Mouse (Mus musculus): ENCODE measurements around the gene B3gnt6. TPM values are rescaled to one million over a fixed set of nuclear protein-coding genes. Genes with fewer than 3 reads are reported as not detected.

B3gnt6 gene
- polyA plus RNA-seq (2012; rRNA removed): 0.73 and 1.1 TPM in 2 replicates

- 96% methylated on average over 4 of the region's 4 CpGs for WGBS
- H3K27ac ChIP-seq (ENCODE audit: insufficient read depth, low read length): no peak within 1 kb of the TSS
- no peak for TF ChIP-seq POLR2A (IDR thresholded peaks at IDR 0.05; ENCODE audit: borderline replicate concordance, insufficient read depth, low read length)
- TF ChIP-seq CTCF (IDR thresholded peaks at IDR 0.05; ENCODE audit: borderline replicate concordance, insufficient read depth, low read depth, low read length): no peak
- H3K4me1 ChIP-seq (ENCODE audit: control insufficient read depth, insufficient read depth, low read length): no peaks in the 10 kb centered on the region
- no peak within 1 kb of the TSS for H3K4me3 ChIP-seq (replicated peaks; ENCODE audit: insufficient read depth, low read depth, low read length)
- no peaks in the 10 kb centered on the region for H3K27me3 ChIP-seq (ENCODE audit: control insufficient read depth, insufficient read depth, low read length)
- no peak for DNase-seq
These were observed at the start of gene B3gnt6 for GRCm38 (mm10) chr7:98199381-98199780. Gene B3gnt6 (minus strand): TSS chr7:98199481.

GRCm38 (mm10) chr7:98236686-98237359, 37.5 kb upstream of the B3gnt6 start:
- DNase-seq: peak; percentile 89 to 93
- Histone ChIP-seq H3K27ac (ENCODE audit: insufficient read depth, low read length) (no peak overlapping the region), H3K4me3 (replicated peaks; ENCODE audit: insufficient read depth, low read depth, low read length) (no peak overlapping the region), H3K4me1 (ENCODE audit: control insufficient read depth, insufficient read depth, low read length) (no peaks in the 10 kb centered on the region), H3K27me3 (ENCODE audit: control insufficient read depth, insufficient read depth, low read length) (no peaks in the 10 kb centered on the region)
- TF ChIP-seq CTCF (IDR thresholded peaks at IDR 0.05; ENCODE audit: borderline replicate concordance, insufficient read depth, low read depth, low read length) (no peak), POLR2A (IDR thresholded peaks at IDR 0.05; ENCODE audit: borderline replicate concordance, insufficient read depth, low read length) (no peak)
- 8% methylated on average over 3 of the region's 3 CpGs for WGBS

- Histone ChIP-seq H3K4me1 (ENCODE audit: control insufficient read depth, insufficient read depth, low read length) (no peaks in the 10 kb centered on the region), H3K27ac (ENCODE audit: insufficient read depth, low read length) (no peak overlapping the region), H3K4me3 (replicated peaks; ENCODE audit: insufficient read depth, low read depth, low read length) (no peak overlapping the region), H3K27me3 (ENCODE audit: control insufficient read depth, insufficient read depth, low read length) (no peaks in the 10 kb centered on the region)
- TF ChIP-seq POLR2A (IDR thresholded peaks at IDR 0.05; ENCODE audit: borderline replicate concordance, insufficient read depth, low read length) (no peak), CTCF (IDR thresholded peaks at IDR 0.05; ENCODE audit: borderline replicate concordance, insufficient read depth, low read depth, low read length) (no peak)
- DNase-seq: no peak
- 96% methylated on average over 4 of the region's 4 CpGs for WGBS
These were observed 24.5 kb upstream of the B3gnt6 start for GRCm38 (mm10) chr7:98223796-98224195.

- H3K4me1 ChIP-seq (ENCODE audit: control insufficient read depth, insufficient read depth, low read length): no peaks in the 10 kb centered on the region
- H3K4me3 ChIP-seq (replicated peaks; ENCODE audit: insufficient read depth, low read depth, low read length): no peak overlapping the region
- no peak for DNase-seq
- TF ChIP-seq POLR2A (IDR thresholded peaks at IDR 0.05; ENCODE audit: borderline replicate concordance, insufficient read depth, low read length) (no peak), CTCF (IDR thresholded peaks at IDR 0.05; ENCODE audit: borderline replicate concordance, insufficient read depth, low read depth, low read length) (no peak)
- H3K27ac ChIP-seq (ENCODE audit: insufficient read depth, low read length): no peak overlapping the region
- H3K27me3 ChIP-seq (ENCODE audit: control insufficient read depth, insufficient read depth, low read length): no peaks in the 10 kb centered on the region
These were observed 17.4 kb upstream of the B3gnt6 start for GRCm38 (mm10) chr7:98216713-98217112.

GRCm38 (mm10) chr7:98202946-98203345, 3.7 kb upstream of the B3gnt6 start:
- no peak overlapping the region for H3K4me3 ChIP-seq (replicated peaks; ENCODE audit: insufficient read depth, low read depth, low read length)
- H3K4me1 ChIP-seq (ENCODE audit: control insufficient read depth, insufficient read depth, low read length): no peaks in the 10 kb centered on the region
- H3K27me3 ChIP-seq (ENCODE audit: control insufficient read depth, insufficient read depth, low read length): no peaks in the 10 kb centered on the region
- WGBS: 80% methylated on average over 4 of the region's 4 CpGs
- no peak overlapping the region for H3K27ac ChIP-seq (ENCODE audit: insufficient read depth, low read length)
- no peak for DNase-seq
- no peak for TF ChIP-seq POLR2A (IDR thresholded peaks at IDR 0.05; ENCODE audit: borderline replicate concordance, insufficient read depth, low read length)
- no peak for TF ChIP-seq CTCF (IDR thresholded peaks at IDR 0.05; ENCODE audit: borderline replicate concordance, insufficient read depth, low read depth, low read length)

GRCm38 (mm10) chr7:98201493-98202028, 2.3 kb upstream of the B3gnt6 start:
- WGBS: 90% methylated on average over 5 of the region's 5 CpGs

GRCm38 (mm10) chr7:98200396-98200795, 1.1 kb upstream of the B3gnt6 start:
- 89% methylated on average over 3 of the region's 3 CpGs for WGBS
- Histone ChIP-seq H3K4me3 (replicated peaks; ENCODE audit: insufficient read depth, low read depth, low read length) (no peak overlapping the region), H3K27ac (ENCODE audit: insufficient read depth, low read length) (no peak overlapping the region), H3K27me3 (ENCODE audit: control insufficient read depth, insufficient read depth, low read length) (no peaks in the 10 kb centered on the region), H3K4me1 (ENCODE audit: control insufficient read depth, insufficient read depth, low read length) (no peaks in the 10 kb centered on the region)
- TF ChIP-seq POLR2A (IDR thresholded peaks at IDR 0.05; ENCODE audit: borderline replicate concordance, insufficient read depth, low read length) (no peak), CTCF (IDR thresholded peaks at IDR 0.05; ENCODE audit: borderline replicate concordance, insufficient read depth, low read depth, low read length) (no peak)
- no peak for DNase-seq

More at GRCm38 (mm10) chr7:98201493-98202028, 2.3 kb upstream of the B3gnt6 start:
- no peak overlapping the region for H3K27ac ChIP-seq (ENCODE audit: insufficient read depth, low read length)
- no peaks in the 10 kb centered on the region for H3K27me3 ChIP-seq (ENCODE audit: control insufficient read depth, insufficient read depth, low read length)
- DNase-seq: no peak
- H3K4me1 ChIP-seq (ENCODE audit: control insufficient read depth, insufficient read depth, low read length): no peaks in the 10 kb centered on the region
- no peak overlapping the region for H3K4me3 ChIP-seq (replicated peaks; ENCODE audit: insufficient read depth, low read depth, low read length)
- TF ChIP-seq POLR2A (IDR thresholded peaks at IDR 0.05; ENCODE audit: borderline replicate concordance, insufficient read depth, low read length) (no peak), CTCF (IDR thresholded peaks at IDR 0.05; ENCODE audit: borderline replicate concordance, insufficient read depth, low read depth, low read length) (no peak)

GRCm38 (mm10) chr7:98195151-98195801, 4.0 kb downstream of the B3gnt6 start:
- Histone ChIP-seq H3K27ac (ENCODE audit: insufficient read depth, low read length) (no peak overlapping the region), H3K27me3 (ENCODE audit: control insufficient read depth, insufficient read depth, low read length) (no peaks in the 10 kb centered on the region; the same call in 1 of the 2 replicates), H3K4me1 (ENCODE audit: control insufficient read depth, insufficient read depth, low read length) (no peaks in the 10 kb centered on the region), H3K4me3 (replicated peaks; ENCODE audit: insufficient read depth, low read depth, low read length) (no peak overlapping the region)
- no peak for DNase-seq
- no peak for TF ChIP-seq CTCF (IDR thresholded peaks at IDR 0.05; ENCODE audit: borderline replicate concordance, insufficient read depth, low read depth, low read length)
- TF ChIP-seq POLR2A (IDR thresholded peaks at IDR 0.05; ENCODE audit: borderline replicate concordance, insufficient read depth, low read length): no peak
- 85% methylated on average over 10 of the region's 10 CpGs for WGBS

All from cerebellum, adult 2 months (tissue).